Mouse (Mus musculus): ENCODE measurements around the gene Plppr3. TPM values are rescaled to one million over a fixed set of nuclear protein-coding genes. Genes with fewer than 3 reads are reported as not detected.

Gene Plppr3
- polyA plus RNA-seq, 1 experiment from 2014 or later, result 14.2 TPM

- peak overlapping the region; percentile 100 for H3K27ac ChIP-seq (ENCODE audit: poor library complexity, severe bottlenecking)
- H3K4me1 ChIP-seq (replicated peaks), result peaks cover 42% of the 10 kb centered on the region
- 82% methylated on average over 3 of the region's 3 CpGs for WGBS
- H3K9me3 ChIP-seq (replicated peaks), result no peaks in the 10 kb centered on the region
- ATAC-seq (ENCODE audit: insufficient number of reproducible peaks, low FRiP score), result no peak
- peak overlapping the region; percentile 99 for H3K9ac ChIP-seq
- H3K27me3 ChIP-seq (replicated peaks), result no peaks in the 10 kb centered on the region
- peak overlapping the region; percentile 92; the same call in 1 of the 2 replicates for H3K4me3 ChIP-seq
- H3K4me2 ChIP-seq, result peak overlapping the region; percentile 99
- peaks cover 5% of the 10 kb centered on the region for H3K36me3 ChIP-seq
Observed at GRCm38 (mm10) chr10:79851653-79852052, 22.8 kb downstream of the Plppr3 start.

GRCm38 (mm10) chr10:79849941-79850628 is 24.3 kb downstream of the Plppr3 start:
- H3K27ac ChIP-seq (ENCODE audit: poor library complexity, severe bottlenecking), result no peak overlapping the region
- H3K9me3 ChIP-seq (replicated peaks), result no peaks in the 10 kb centered on the region
- H3K4me3 ChIP-seq, result no peak overlapping the region
- WGBS, result 71% methylated on average over 8 of the region's 8 CpGs
- H3K4me1 ChIP-seq (replicated peaks), result peaks cover 42% of the 10 kb centered on the region
- no peak for ATAC-seq (ENCODE audit: insufficient number of reproducible peaks, low FRiP score)
- H3K27me3 ChIP-seq (replicated peaks), result no peaks in the 10 kb centered on the region
- H3K36me3 ChIP-seq, result no peaks in the 10 kb centered on the region
- no peak overlapping the region for H3K4me2 ChIP-seq
- H3K9ac ChIP-seq, result no peak overlapping the region

- no peaks in the 10 kb centered on the region for H3K27me3 ChIP-seq (replicated peaks)
- H3K4me3 ChIP-seq, result no peak overlapping the region
- 45% methylated on average over 5 of the region's 5 CpGs for WGBS
- H3K36me3 ChIP-seq, result no peaks in the 10 kb centered on the region
- H3K9me3 ChIP-seq (replicated peaks), result no peaks in the 10 kb centered on the region
- H3K27ac ChIP-seq (ENCODE audit: poor library complexity, severe bottlenecking), result no peak overlapping the region
- no peak overlapping the region for H3K4me2 ChIP-seq
- H3K9ac ChIP-seq, result no peak overlapping the region
- no peak for ATAC-seq (ENCODE audit: insufficient number of reproducible peaks, low FRiP score)
- H3K4me1 ChIP-seq (replicated peaks), result peaks cover 51% of the 10 kb centered on the region
Observed at GRCm38 (mm10) chr10:79846553-79846952, 27.9 kb downstream of the Plppr3 start.

GRCm38 (mm10) chr10:79843476-79843875 is 31.0 kb downstream of the Plppr3 start:
- Histone ChIP-seq H3K36me3 (no peaks in the 10 kb centered on the region), H3K27ac (ENCODE audit: poor library complexity, severe bottlenecking) (no peak overlapping the region), H3K4me2 (no peak overlapping the region), H3K4me3 (no peak overlapping the region), H3K9me3 (replicated peaks) (no peaks in the 10 kb centered on the region), H3K4me1 (replicated peaks) (peaks cover 36% of the 10 kb centered on the region), H3K27me3 (replicated peaks) (no peaks in the 10 kb centered on the region), H3K9ac (no peak overlapping the region)
- no peak for ATAC-seq (ENCODE audit: insufficient number of reproducible peaks, low FRiP score)
- WGBS, result 69% methylated on average over 6 of the region's 6 CpGs

GRCm38 (mm10) chr10:79842322-79842721 is 32.1 kb downstream of the Plppr3 start:
- H3K4me1 ChIP-seq (replicated peaks), result peaks cover 36% of the 10 kb centered on the region
- H3K9ac ChIP-seq, result no peak overlapping the region
- no peaks in the 10 kb centered on the region for H3K27me3 ChIP-seq (replicated peaks)
- no peak for ATAC-seq (ENCODE audit: insufficient number of reproducible peaks, low FRiP score)
- H3K27ac ChIP-seq (ENCODE audit: poor library complexity, severe bottlenecking), result no peak overlapping the region
- H3K36me3 ChIP-seq, result no peaks in the 10 kb centered on the region
- 67% methylated on average over 3 of the region's 3 CpGs for WGBS
- no peak overlapping the region for H3K4me2 ChIP-seq
- no peaks in the 10 kb centered on the region for H3K9me3 ChIP-seq (replicated peaks)
- H3K4me3 ChIP-seq, result no peak overlapping the region

- WGBS, result under 1% methylated on average over 24 of the region's 24 CpGs
- Histone ChIP-seq H3K9ac (peak overlapping the region; percentile 69), H3K36me3 (no peaks in the 10 kb centered on the region), H3K27ac (ENCODE audit: poor library complexity, severe bottlenecking) (peak overlapping the region; percentile 87), H3K4me2 (peak overlapping the region; percentile 89), H3K4me3 (peak overlapping the region; percentile 52), H3K4me1 (replicated peaks) (peaks cover 31% of the 10 kb centered on the region), H3K27me3 (replicated peaks) (no peaks in the 10 kb centered on the region), H3K9me3 (replicated peaks) (peaks cover 4% of the 10 kb centered on the region; the same call in 1 of the 2 replicates)
- ATAC-seq (ENCODE audit: insufficient number of reproducible peaks, low FRiP score), result peak; percentile 81
Observed at GRCm38 (mm10) chr10:79840644-79841551, 33.5 kb downstream of the Plppr3 start.

- Histone ChIP-seq H3K4me3 (peak overlapping the region; percentile 52; the same call in 1 of the 2 replicates), H3K36me3 (no peaks in the 10 kb centered on the region), H3K4me2 (no peak overlapping the region), H3K9ac (no peak overlapping the region), H3K9me3 (replicated peaks) (peaks cover 4% of the 10 kb centered on the region; the same call in 1 of the 2 replicates), H3K4me1 (replicated peaks) (peaks cover 30% of the 10 kb centered on the region), H3K27ac (ENCODE audit: poor library complexity, severe bottlenecking) (peak overlapping the region; percentile 87), H3K27me3 (replicated peaks) (no peaks in the 10 kb centered on the region)
- WGBS, result 89% methylated on average over 3 of the region's 3 CpGs
- no peak for ATAC-seq (ENCODE audit: insufficient number of reproducible peaks, low FRiP score)
Observed at GRCm38 (mm10) chr10:79840091-79840490, 34.3 kb downstream of the Plppr3 start.

GRCm38 (mm10) chr10:79838151-79838550 is 36.3 kb downstream of the Plppr3 start:
- Histone ChIP-seq H3K27me3 (replicated peaks) (no peaks in the 10 kb centered on the region), H3K4me3 (no peak overlapping the region), H3K9ac (no peak overlapping the region), H3K4me2 (no peak overlapping the region), H3K36me3 (no peaks in the 10 kb centered on the region), H3K4me1 (replicated peaks) (peaks cover 22% of the 10 kb centered on the region), H3K9me3 (replicated peaks) (peaks cover 4% of the 10 kb centered on the region; the same call in 1 of the 2 replicates), H3K27ac (ENCODE audit: poor library complexity, severe bottlenecking) (no peak overlapping the region)
- WGBS, result 62% methylated on average over 2 of the region's 2 CpGs
- no peak for ATAC-seq (ENCODE audit: insufficient number of reproducible peaks, low FRiP score)

- H3K4me3 ChIP-seq, result no peak overlapping the region
- H3K27me3 ChIP-seq (replicated peaks), result no peaks in the 10 kb centered on the region
- no peak overlapping the region for H3K4me2 ChIP-seq
- no peak overlapping the region for H3K27ac ChIP-seq (ENCODE audit: poor library complexity, severe bottlenecking)
- no peaks in the 10 kb centered on the region for H3K36me3 ChIP-seq
- no peak overlapping the region for H3K9ac ChIP-seq
- H3K4me1 ChIP-seq (replicated peaks), result peaks cover 10% of the 10 kb centered on the region; the same call in 1 of the 2 replicates
- WGBS, result 91% methylated on average over 3 of the region's 3 CpGs
- no peak for ATAC-seq (ENCODE audit: insufficient number of reproducible peaks, low FRiP score)
- peaks cover 4% of the 10 kb centered on the region; the same call in 1 of the 2 replicates for H3K9me3 ChIP-seq (replicated peaks)
Observed at GRCm38 (mm10) chr10:79836918-79837317, 37.5 kb downstream of the Plppr3 start.

- H3K27ac ChIP-seq (ENCODE audit: poor library complexity, severe bottlenecking), result no peak overlapping the region
- H3K9ac ChIP-seq, result 0 out of 2 replicates have a peak overlapping the region, but pooled peaks have one; percentile 15
- H3K27me3 ChIP-seq (replicated peaks), result no peaks in the 10 kb centered on the region
- 18% methylated on average over 9 of the region's 9 CpGs for WGBS
- ATAC-seq (ENCODE audit: insufficient number of reproducible peaks, low FRiP score), result 0 out of 2 replicates have a peak, but pooled peaks have one; percentile 43
- H3K4me1 ChIP-seq (replicated peaks), result peaks cover 6% of the 10 kb centered on the region; the same call in 1 of the 2 replicates
- no peaks in the 10 kb centered on the region for H3K36me3 ChIP-seq
- H3K9me3 ChIP-seq (replicated peaks), result peaks cover 4% of the 10 kb centered on the region; the same call in 1 of the 2 replicates
- H3K4me3 ChIP-seq, result no peak overlapping the region
- H3K4me2 ChIP-seq, result peak overlapping the region; percentile 39; the same call in 1 of the 2 replicates
Observed at GRCm38 (mm10) chr10:79834769-79835398, 39.5 kb downstream of the Plppr3 start.
